Mouse (Mus musculus) G1E (cell line): ENCODE measurements around the gene Acbd6.

Experiments used
- CTCF ChIP-seq: IDR thresholded peaks from 2 replicates; pipeline ENCODE4 v1.5.1; 2012; ENCODE audit warnings: low read depth, low read length, inconsistent platforms, mixed read lengths
- GATA1 ChIP-seq: IDR thresholded peaks from 2 replicates; pipeline ENCODE4 v1.6.1; 2012; ENCODE audit warnings: borderline replicate concordance, low read length, inconsistent platforms, mixed read lengths
- GATA2 ChIP-seq: IDR thresholded peaks from 2 replicates; pipeline ENCODE4 v1.6.1; 2012; ENCODE audit warnings: low read depth, low read length, inconsistent platforms, borderline replicate concordance
- TAL1 ChIP-seq: conservative IDR thresholded peaks from 2 replicates; pipeline ENCODE4 v1.6.1; 2012; ENCODE audit warnings: low read depth, low read length, inconsistent platforms, mixed read lengths

DNA sequence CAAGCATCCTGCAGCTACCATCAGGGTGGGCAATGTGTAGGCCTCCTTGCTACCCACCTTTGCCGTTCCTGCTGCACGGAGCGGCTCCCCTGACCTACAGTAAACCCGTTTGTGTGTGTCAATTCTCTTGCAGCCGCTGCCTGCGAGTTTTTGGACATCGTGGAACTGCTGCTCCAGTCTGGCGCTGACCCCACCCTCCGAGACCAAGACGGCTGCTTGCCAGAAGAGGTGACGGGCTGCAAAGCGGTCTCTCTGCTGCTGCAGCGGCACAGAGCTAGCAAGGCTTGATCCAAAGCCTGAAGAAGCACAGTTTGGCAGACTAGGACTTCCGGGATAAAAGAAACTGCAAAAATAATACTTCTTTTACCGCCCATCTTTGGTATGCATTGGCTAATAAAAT is 128.9 kb downstream of the Acbd6 start:
- TF ChIP-seq CTCF (no peak), GATA2 (no peak), GATA1 (no peak), TAL1 (no peak)
